Mouse (Mus musculus): Measurements from ENCODE around the gene Pomc. TPM values are rescaled to one million over a fixed set of nuclear protein-coding genes. Genes with fewer than 3 reads are reported as not detected.
"Not testable (repeated sequence)": the region's sequence is repeated elsewhere in the genome, so short reads cannot be mapped to it uniquely, and the experiment has no call there.

Pomc gene
- total and polyA plus RNA-seq, 3 experiments, result not detected

DNA sequence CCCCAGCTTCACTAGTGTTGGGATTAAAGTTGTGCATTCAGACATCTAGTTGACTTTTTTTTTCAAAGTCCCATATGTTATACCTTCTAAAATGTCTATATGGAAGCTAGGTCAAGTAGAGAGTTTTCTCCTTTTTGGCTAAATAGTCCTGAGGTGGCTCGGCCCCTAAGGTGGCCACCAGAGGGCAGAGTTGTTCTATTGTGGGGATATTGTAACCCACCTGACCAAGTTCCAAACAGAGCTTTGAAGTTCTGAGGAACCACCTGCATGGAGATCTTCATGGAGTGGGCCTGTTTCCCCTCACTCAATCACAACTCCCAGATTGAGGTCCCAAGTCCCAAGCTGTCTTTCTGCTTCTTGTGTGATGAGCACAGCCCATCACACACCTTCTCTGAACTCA is 28.6 kb upstream of the Pomc start:
- TF ChIP-seq SMC3 (IDR thresholded peaks at IDR 0.05; ENCODE audit: low read depth, low read length), result peak; percentile 96
- no peak for TF ChIP-seq MXI1 (IDR thresholded peaks at IDR 0.05; ENCODE audit: low read depth, low read length)
- TF ChIP-seq RAD21 (IDR thresholded peaks at IDR 0.05; ENCODE audit: low read depth, low read length), result peak; percentile 94
- TF ChIP-seq BHLHE40 (IDR thresholded peaks at IDR 0.05; ENCODE audit: borderline replicate concordance, low read depth, low read length), result 0 out of 2 replicates have a peak, but pooled peaks have one; percentile 19
- peak; percentile 54; the same call in 1 of the 2 replicates for TF ChIP-seq USF1 (IDR thresholded peaks at IDR 0.05; ENCODE audit: low read depth, low read length)
- TF ChIP-seq CTCF (IDR thresholded peaks at IDR 0.05 in 2 of 3, conservative IDR thresholded peaks at IDR 0.05 in 1 of 3; ENCODE audit: control insufficient read depth in 1 of 3, insufficient read depth in 1 of 3, low read depth in 2 of 3, low read length in 3 of 3, poor library complexity in 1 of 3, severe bottlenecking in 1 of 3), result peak; percentile 83 to 93 (median 89)
- TF ChIP-seq KAT2A (conservative IDR thresholded peaks at IDR 0.05; ENCODE audit: low read depth, low read length), result no peak
- peak; percentile 95 for TF ChIP-seq ZC3H11A (IDR thresholded peaks at IDR 0.05; ENCODE audit: low read depth, low read length)
- Histone ChIP-seq H3K4me1 (ENCODE audit: control insufficient read depth in 1 of 2, insufficient read depth in 2 of 2, low read length in 2 of 2) (no peaks in the 10 kb centered on the region), H3K27ac (ENCODE audit: control insufficient read depth, low read depth, low read length) (no peak overlapping the region), H3K36me3 (ENCODE audit: control insufficient read depth in 1 of 2, insufficient read depth in 2 of 2, low read length in 2 of 2) (no peaks in the 10 kb centered on the region), H3K27me3 (ENCODE audit: control insufficient read depth in 1 of 2, insufficient read depth in 2 of 2, low read length in 2 of 2) (no peaks in the 10 kb centered on the region; a peak in 2 of 4 replicates), H3K9me3 (replicated peaks; ENCODE audit: insufficient read depth, low read length) (no peaks in the 10 kb centered on the region), H3K79me2 (ENCODE audit: control insufficient read depth, insufficient read depth, low read length, poor library complexity) (no peaks in the 10 kb centered on the region), H3K4me3 (ENCODE audit: control insufficient read depth in 1 of 2, insufficient read depth in 1 of 2, low read depth in 2 of 2, low read length in 2 of 2) (no peak overlapping the region), H3K9ac (ENCODE audit: control insufficient read depth, low read depth, low read length, poor library complexity, severe bottlenecking) (no peak overlapping the region)
- DNase-seq (ENCODE audit: low read depth, low spot score), result peak; percentile 66

DNA sequence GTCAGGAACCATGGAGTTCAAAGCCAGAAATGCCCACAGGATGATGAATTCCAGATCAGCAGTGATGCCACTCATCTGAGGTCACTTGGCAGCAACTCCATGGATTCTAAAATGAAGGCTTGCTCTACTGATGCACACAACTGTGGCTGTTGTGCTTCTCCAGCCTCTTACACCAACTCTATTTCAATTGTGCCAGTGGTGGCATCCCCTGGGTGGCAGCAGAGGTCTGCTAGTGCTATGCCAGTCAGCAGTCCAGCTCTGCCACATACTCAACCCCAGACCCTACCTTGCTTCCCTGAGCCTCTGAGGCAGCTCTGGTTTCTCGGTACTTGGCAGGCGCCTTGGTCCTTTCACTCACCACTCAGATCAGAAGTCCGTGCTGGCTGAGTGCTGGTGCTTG is 25.9 kb upstream of the Pomc start:
- Histone ChIP-seq H3K4me3 (ENCODE audit: control insufficient read depth in 1 of 2, insufficient read depth in 1 of 2, low read depth in 2 of 2, low read length in 2 of 2) (no peak overlapping the region), H3K4me1 (ENCODE audit: control insufficient read depth in 1 of 2, insufficient read depth in 2 of 2, low read length in 2 of 2) (no peaks in the 10 kb centered on the region), H3K27me3 (ENCODE audit: control insufficient read depth in 1 of 2, insufficient read depth in 2 of 2, low read length in 2 of 2) (peaks cover 2% of the 10 kb centered on the region in 2 experiments), H3K9ac (ENCODE audit: control insufficient read depth, low read depth, low read length, poor library complexity, severe bottlenecking) (no peak overlapping the region), H3K9me3 (replicated peaks; ENCODE audit: insufficient read depth, low read length) (no peaks in the 10 kb centered on the region), H3K79me2 (ENCODE audit: control insufficient read depth, insufficient read depth, low read length, poor library complexity) (no peaks in the 10 kb centered on the region), H3K36me3 (ENCODE audit: control insufficient read depth in 1 of 2, insufficient read depth in 2 of 2, low read length in 2 of 2) (no peaks in the 10 kb centered on the region), H3K27ac (ENCODE audit: control insufficient read depth, low read depth, low read length) (no peak overlapping the region)
- TF ChIP-seq GATA1 (IDR thresholded peaks at IDR 0.05; ENCODE audit: low read depth, low read length), result no peak
- TF ChIP-seq E2F4 (IDR thresholded peaks at IDR 0.05; ENCODE audit: borderline replicate concordance, low read depth, low read length), result no peak
- TF ChIP-seq RAD21 (IDR thresholded peaks at IDR 0.05; ENCODE audit: low read depth, low read length), result peak; percentile 38
- TF ChIP-seq ZC3H11A (IDR thresholded peaks at IDR 0.05; ENCODE audit: low read depth, low read length), result peak; percentile 14; the same call in 1 of the 2 replicates
- TF ChIP-seq ELF1 (IDR thresholded peaks at IDR 0.05; ENCODE audit: low read depth, low read length), result no peak
- TF ChIP-seq EP300 (IDR thresholded peaks at IDR 0.05; ENCODE audit: low read depth in 1 of 2, low read length in 2 of 2), result no peak
- no peak for TF ChIP-seq HCFC1 (IDR thresholded peaks at IDR 0.05; ENCODE audit: low read depth, low read length)
- TF ChIP-seq CTCF (IDR thresholded peaks at IDR 0.05 in 2 of 3, conservative IDR thresholded peaks at IDR 0.05 in 1 of 3; ENCODE audit: control insufficient read depth in 1 of 3, insufficient read depth in 1 of 3, low read depth in 2 of 3, low read length in 3 of 3, poor library complexity in 1 of 3, severe bottlenecking in 1 of 3), result peak in 2 of 3 experiments; percentile 36 to 38; a peak in 3 of 6 replicates
- no peak for TF ChIP-seq MYB (IDR thresholded peaks at IDR 0.05; ENCODE audit: low read depth, low read length)
- TF ChIP-seq SMC3 (IDR thresholded peaks at IDR 0.05; ENCODE audit: low read depth, low read length), result peak; percentile 48
- no peak for DNase-seq (ENCODE audit: low read depth, low spot score)

- H3K4me3 ChIP-seq (ENCODE audit: control insufficient read depth in 1 of 2, insufficient read depth in 1 of 2, low read depth in 2 of 2, low read length in 2 of 2), result not testable (repeated sequence)
These were observed 24.5 kb upstream of the Pomc start for GRCm38 (mm10) chr12:3930090-3930865.

More at GRCm38 (mm10) chr12:3930090-3930865, 24.5 kb upstream of the Pomc start:
- not testable (repeated sequence) for H3K36me3 ChIP-seq (ENCODE audit: control insufficient read depth in 1 of 2, insufficient read depth in 2 of 2, low read length in 2 of 2); H3K27ac ChIP-seq (ENCODE audit: control insufficient read depth, low read depth, low read length); H3K9ac ChIP-seq (ENCODE audit: control insufficient read depth, low read depth, low read length, poor library complexity, severe bottlenecking); H3K79me2 ChIP-seq (ENCODE audit: control insufficient read depth, insufficient read depth, low read length, poor library complexity); H3K27me3 ChIP-seq (ENCODE audit: control insufficient read depth in 1 of 2, insufficient read depth in 2 of 2, low read length in 2 of 2); DNase-seq (ENCODE audit: low read depth, low spot score); H3K4me1 ChIP-seq (ENCODE audit: control insufficient read depth in 1 of 2, insufficient read depth in 2 of 2, low read length in 2 of 2); H3K9me3 ChIP-seq (replicated peaks; ENCODE audit: insufficient read depth, low read length)
